Mouse (Mus musculus) forebrain, embryonic 11.5 days (tissue): Measurements from ENCODE around the gene Pds5a. TPM values are rescaled to one million over a fixed set of nuclear protein-coding genes. Genes with fewer than 3 reads are reported as not detected.

Source experiments
- ATAC-seq: fragments of 200-750 bp; cut with Nextera tagmentation; replicated peaks from 2 replicates; pipeline ENCODE4 v1.8.0; 2017; ENCODE audit warnings: moderate TSS enrichment; ENCODE audit not compliant: low FRiP score
- DNase-seq: peaks from one replicate; pipeline ENCODE4 v3.0.0-alpha.2; 2017; ENCODE audit warnings: low spot score
- H3K27ac ChIP-seq: fragments of 300-500 bp; sonication (generic); 2 replicates; pipeline ENCODE4 v1.5.1; 2014; ENCODE audit warnings: low read depth, low read length
- H3K27me3 ChIP-seq: fragments of 300-500 bp; sonication (generic); 2 replicates; pipeline ENCODE4 v1.6.1; 2014; ENCODE audit warnings: mild to moderate bottlenecking, low read length, mixed read lengths; ENCODE audit not compliant: control insufficient read depth, insufficient read depth
- H3K36me3 ChIP-seq: fragments of 300-500 bp; sonication (generic); 2 replicates; pipeline ENCODE4 v1.6.1; 2014; ENCODE audit warnings: mild to moderate bottlenecking, low read length, moderate library complexity, mixed read lengths; ENCODE audit not compliant: control insufficient read depth, insufficient read depth
- H3K4me1 ChIP-seq: fragments of 300-500 bp; sonication (generic); replicated peaks from 2 replicates; pipeline ENCODE4 v1.6.1; 2014; ENCODE audit warnings: low read length, mixed read lengths; ENCODE audit not compliant: control insufficient read depth, insufficient read depth
- H3K4me2 ChIP-seq: fragments of 300-500 bp; sonication (generic); 2 replicates; pipeline ENCODE4 v1.6.1; 2014; ENCODE audit warnings: low read depth, mild to moderate bottlenecking, low read length, moderate library complexity, mixed read lengths; ENCODE audit not compliant: severe bottlenecking
- H3K4me3 ChIP-seq: fragments of 300-500 bp; sonication (generic); 2 replicates; pipeline ENCODE4 v1.5.1; 2014; ENCODE audit warnings: low read depth, low read length
- H3K9ac ChIP-seq: fragments of 300-500 bp; sonication (generic); 2 replicates; pipeline ENCODE4 v1.6.1; 2014; ENCODE audit warnings: low read length
- H3K9me3 ChIP-seq: fragments of 300-500 bp; sonication (generic); 2 replicates; pipeline ENCODE4 v1.6.1; 2016; ENCODE audit warnings: low read length, mixed read lengths; ENCODE audit not compliant: control insufficient read depth
- WGBS: fragments of 180-500 bp; shearing (Covaris S2); extraction: QIAGEN DNeasy Blood & Tissue Kit; methylation state at CpG from one replicate; pipeline ENCODE4 v1.1.7; 2014; 5-methylcytosine and 5-hydroxymethylcytosine counted together
- polyA plus RNA-seq: library from polyadenylated mRNA; unstranded; fragments of >200 nt; fragmentation: Nextera tagmentation; extraction: Ambion mirVana; gene quantifications from 2 replicates; pipeline ENCODE4 v1.2.1, GENCODE M21; 2014

Pds5a gene
- polyA plus RNA-seq, 1 experiment from 2014 or later, result 153 TPM

- peaks cover 10% of the 10 kb centered on the region; the same call in 1 of the 2 replicates for H3K36me3 ChIP-seq
- ATAC-seq, result no peak
- H3K27me3 ChIP-seq, result no peaks in the 10 kb centered on the region
- no peak overlapping the region for H3K4me3 ChIP-seq
- no peak overlapping the region for H3K9ac ChIP-seq
- H3K27ac ChIP-seq, result no peak overlapping the region
- H3K4me1 ChIP-seq, result no peaks in the 10 kb centered on the region
- H3K9me3 ChIP-seq, result no peaks in the 10 kb centered on the region
- 92% methylated on average over 4 of the region's 4 CpGs for WGBS
- no peak overlapping the region for H3K4me2 ChIP-seq
- no peak for DNase-seq
Measured at GRCm38 (mm10) chr5:65610541-65610940, 87.5 kb downstream of the Pds5a start.

- 89% methylated on average over 5 of the region's 5 CpGs for WGBS
Measured at GRCm38 (mm10) chr5:65609769-65610168, 88.3 kb downstream of the Pds5a start.

GRCm38 (mm10) chr5:65606820-65607219, 91.3 kb downstream of the Pds5a start:
- Histone ChIP-seq H3K4me3 (no peak overlapping the region), H3K36me3 (no peaks in the 10 kb centered on the region), H3K4me1 (no peaks in the 10 kb centered on the region), H3K4me2 (no peak overlapping the region), H3K9ac (no peak overlapping the region), H3K27me3 (no peaks in the 10 kb centered on the region), H3K9me3 (no peaks in the 10 kb centered on the region), H3K27ac (no peak overlapping the region)
- 95% methylated on average over 1 of the region's 1 CpGs for WGBS
- no peak for ATAC-seq
- DNase-seq, result no peak

More at GRCm38 (mm10) chr5:65609769-65610168, 88.3 kb downstream of the Pds5a start:
- no peaks in the 10 kb centered on the region for H3K27me3 ChIP-seq
- H3K4me1 ChIP-seq, result no peaks in the 10 kb centered on the region
- H3K4me2 ChIP-seq, result no peak overlapping the region
- no peak overlapping the region for H3K9ac ChIP-seq
- no peak overlapping the region for H3K27ac ChIP-seq
- peaks cover 5% of the 10 kb centered on the region; the same call in 1 of the 2 replicates for H3K36me3 ChIP-seq
- DNase-seq, result no peak
- no peak for ATAC-seq
- H3K9me3 ChIP-seq, result no peaks in the 10 kb centered on the region
- H3K4me3 ChIP-seq, result no peak overlapping the region

- Histone ChIP-seq H3K36me3 (peaks cover 3% of the 10 kb centered on the region; the same call in 1 of the 2 replicates), H3K4me1 (no peaks in the 10 kb centered on the region), H3K4me3 (no peak overlapping the region), H3K9me3 (no peaks in the 10 kb centered on the region), H3K9ac (no peak overlapping the region), H3K4me2 (no peak overlapping the region), H3K27ac (no peak overlapping the region), H3K27me3 (no peaks in the 10 kb centered on the region)
- 93% methylated on average over 7 of the region's 7 CpGs for WGBS
- no peak for DNase-seq
- ATAC-seq, result no peak
Measured at GRCm38 (mm10) chr5:65599681-65600080, 98.4 kb downstream of the Pds5a start.

GRCm38 (mm10) chr5:65592421-65592820, 105.7 kb downstream of the Pds5a start:
- no peaks in the 10 kb centered on the region for H3K9me3 ChIP-seq
- peaks cover 6% of the 10 kb centered on the region; the same call in 1 of the 2 replicates for H3K36me3 ChIP-seq
- H3K4me2 ChIP-seq, result no peak overlapping the region
- 87% methylated on average over 2 of the region's 2 CpGs for WGBS
- no peak for ATAC-seq
- H3K27ac ChIP-seq, result no peak overlapping the region
- no peaks in the 10 kb centered on the region for H3K27me3 ChIP-seq
- H3K9ac ChIP-seq, result no peak overlapping the region
- no peak for DNase-seq
- no peaks in the 10 kb centered on the region for H3K4me1 ChIP-seq
- H3K4me3 ChIP-seq, result no peak overlapping the region

GRCm38 (mm10) chr5:65590199-65590598, 107.9 kb downstream of the Pds5a start:
- ATAC-seq (no peak), DNase-seq (no peak)
- Histone ChIP-seq H3K4me2 (no peak overlapping the region), H3K4me3 (no peak overlapping the region), H3K27ac (no peak overlapping the region), H3K27me3 (no peaks in the 10 kb centered on the region), H3K9ac (no peak overlapping the region), H3K36me3 (peaks cover 6% of the 10 kb centered on the region; the same call in 1 of the 2 replicates), H3K9me3 (no peaks in the 10 kb centered on the region), H3K4me1 (no peaks in the 10 kb centered on the region)
- WGBS, result 94% methylated on average over 1 of the region's 1 CpGs

- H3K27me3 ChIP-seq, result no peaks in the 10 kb centered on the region
- H3K27ac ChIP-seq, result no peak overlapping the region
- H3K4me3 ChIP-seq, result no peak overlapping the region
- H3K9ac ChIP-seq, result no peak overlapping the region
- no peaks in the 10 kb centered on the region for H3K4me1 ChIP-seq
- no peak overlapping the region for H3K4me2 ChIP-seq
- 91% methylated on average over 5 of the region's 5 CpGs for WGBS
- no peak for DNase-seq
- ATAC-seq, result no peak
- H3K36me3 ChIP-seq, result peaks cover 2% of the 10 kb centered on the region; the same call in 1 of the 2 replicates
- no peaks in the 10 kb centered on the region for H3K9me3 ChIP-seq
Measured at GRCm38 (mm10) chr5:65586291-65586690, 111.8 kb downstream of the Pds5a start.

GRCm38 (mm10) chr5:65578545-65578944, 119.5 kb downstream of the Pds5a start:
- WGBS, result 93% methylated on average over 3 of the region's 3 CpGs
- no peak for DNase-seq
- H3K36me3 ChIP-seq, result no peaks in the 10 kb centered on the region; the same call in 1 of the 2 replicates
- H3K9ac ChIP-seq, result no peak overlapping the region
- no peak overlapping the region for H3K4me2 ChIP-seq
- H3K27me3 ChIP-seq, result no peaks in the 10 kb centered on the region
- ATAC-seq, result no peak
- H3K4me3 ChIP-seq, result no peak overlapping the region
- no peaks in the 10 kb centered on the region for H3K4me1 ChIP-seq
- no peak overlapping the region for H3K27ac ChIP-seq
- H3K9me3 ChIP-seq, result no peaks in the 10 kb centered on the region

GRCm38 (mm10) chr5:65575896-65576295, 122.2 kb downstream of the Pds5a start:
- no peaks in the 10 kb centered on the region; the same call in 1 of the 2 replicates for H3K36me3 ChIP-seq
- WGBS, result 90% methylated on average over 2 of the region's 2 CpGs

More at GRCm38 (mm10) chr5:65575896-65576295, 122.2 kb downstream of the Pds5a start:
- ATAC-seq (no peak), DNase-seq (no peak)
- Histone ChIP-seq H3K27ac (no peak overlapping the region), H3K4me1 (no peaks in the 10 kb centered on the region), H3K9ac (no peak overlapping the region), H3K27me3 (no peaks in the 10 kb centered on the region), H3K9me3 (no peaks in the 10 kb centered on the region), H3K4me2 (no peak overlapping the region), H3K4me3 (no peak overlapping the region)
